Mouse (Mus musculus): ENCODE measurements around the gene Gm11938. TPM values are rescaled to one million over a fixed set of nuclear protein-coding genes. Genes with fewer than 3 reads are reported as not detected.

Gm11938 gene
- polyA plus RNA-seq, 2 experiments: not detected

- Histone ChIP-seq H3K9ac (ENCODE audit: low read depth, low read length, severe bottlenecking) (no peak overlapping the region), H3K27me3 (ENCODE audit: control insufficient read depth, insufficient read depth, low read length) (no peaks in the 10 kb centered on the region), H3K36me3 (ENCODE audit: control insufficient read depth, insufficient read depth, low read length) (no peaks in the 10 kb centered on the region), H3K4me2 (replicated peaks; ENCODE audit: low read depth, low read length, severe bottlenecking) (0 out of 2 replicates have a peak overlapping the region, but pooled peaks have one; percentile 4), H3K27ac (replicated peaks; ENCODE audit: low read depth, low read length) (no peak overlapping the region), H3K4me1 (ENCODE audit: control insufficient read depth, insufficient read depth, low read length) (no peaks in the 10 kb centered on the region), H3K9me3 (ENCODE audit: control insufficient read depth, low read length) (no peaks in the 10 kb centered on the region), H3K4me3 (replicated peaks; ENCODE audit: low read length) (no peak overlapping the region)
- ATAC-seq (ENCODE audit: low FRiP score, low read depth): no peak
- 1% methylated on average over 7 of the region's 7 CpGs for WGBS
- peak; percentile 72 for DNase-seq (ENCODE audit: low spot score)
- no peak for TF ChIP-seq POLR2A (IDR thresholded peaks at IDR 0.05; ENCODE audit: borderline replicate concordance, extremely low read depth, insufficient read depth, insufficient read length)
Measured at GRCm38 (mm10) chr11:99574106-99574505, 29.0 kb downstream of the Gm11938 start.

GRCm38 (mm10) chr11:99573164-99573563 lies 29.9 kb downstream of the Gm11938 start:
- no peak for TF ChIP-seq POLR2A (IDR thresholded peaks at IDR 0.05; ENCODE audit: borderline replicate concordance, extremely low read depth, insufficient read depth, insufficient read length)
- ATAC-seq (ENCODE audit: low FRiP score, low read depth): no peak
- 71% methylated on average over 4 of the region's 4 CpGs for WGBS

GRCm38 (mm10) chr11:99566530-99566929 lies 36.6 kb downstream of the Gm11938 start, which contains the start of gene Krtap3-1:
TSS of gene Krtap3-1 (minus strand) at chr11:99566630.
- Histone ChIP-seq H3K9me3 (ENCODE audit: control insufficient read depth, low read length) (no peaks in the 10 kb centered on the region), H3K27me3 (ENCODE audit: control insufficient read depth, insufficient read depth, low read length) (no peaks in the 10 kb centered on the region), H3K27ac (replicated peaks; ENCODE audit: low read depth, low read length) (no peak within 1 kb of the TSS), H3K4me3 (replicated peaks; ENCODE audit: low read length) (no peak within 1 kb of the TSS), H3K4me2 (replicated peaks; ENCODE audit: low read depth, low read length, severe bottlenecking) (no peak within 1 kb of the TSS), H3K9ac (ENCODE audit: low read depth, low read length, severe bottlenecking) (no peak within 1 kb of the TSS), H3K36me3 (ENCODE audit: control insufficient read depth, insufficient read depth, low read length) (no peaks in the 10 kb centered on the region), H3K4me1 (ENCODE audit: control insufficient read depth, insufficient read depth, low read length) (no peaks in the 10 kb centered on the region)
- no peak for DNase-seq (ENCODE audit: low spot score)
- ATAC-seq (ENCODE audit: low FRiP score, low read depth): no peak
- WGBS: 62% methylated on average over 7 of the region's 7 CpGs
- no peak for TF ChIP-seq POLR2A (IDR thresholded peaks at IDR 0.05; ENCODE audit: borderline replicate concordance, extremely low read depth, insufficient read depth, insufficient read length)

More at GRCm38 (mm10) chr11:99573164-99573563, 29.9 kb downstream of the Gm11938 start:
- Histone ChIP-seq H3K4me2 (replicated peaks; ENCODE audit: low read depth, low read length, severe bottlenecking) (no peak overlapping the region), H3K4me1 (ENCODE audit: control insufficient read depth, insufficient read depth, low read length) (no peaks in the 10 kb centered on the region), H3K27ac (replicated peaks; ENCODE audit: low read depth, low read length) (no peak overlapping the region), H3K36me3 (ENCODE audit: control insufficient read depth, insufficient read depth, low read length) (no peaks in the 10 kb centered on the region), H3K9me3 (ENCODE audit: control insufficient read depth, low read length) (no peaks in the 10 kb centered on the region), H3K4me3 (replicated peaks; ENCODE audit: low read length) (no peak overlapping the region), H3K9ac (ENCODE audit: low read depth, low read length, severe bottlenecking) (no peak overlapping the region), H3K27me3 (ENCODE audit: control insufficient read depth, insufficient read depth, low read length) (no peaks in the 10 kb centered on the region)
- no peak for DNase-seq (ENCODE audit: low spot score)

GRCm38 (mm10) chr11:99562580-99562979 lies 40.5 kb downstream of the Gm11938 start:
- no peak overlapping the region for H3K9ac ChIP-seq (ENCODE audit: low read depth, low read length, severe bottlenecking)
- H3K9me3 ChIP-seq (ENCODE audit: control insufficient read depth, low read length): no peaks in the 10 kb centered on the region
- no peaks in the 10 kb centered on the region for H3K4me1 ChIP-seq (ENCODE audit: control insufficient read depth, insufficient read depth, low read length)
- H3K27ac ChIP-seq (replicated peaks; ENCODE audit: low read depth, low read length): no peak overlapping the region
- TF ChIP-seq POLR2A (IDR thresholded peaks at IDR 0.05; ENCODE audit: borderline replicate concordance, extremely low read depth, insufficient read depth, insufficient read length): no peak
- no peaks in the 10 kb centered on the region for H3K27me3 ChIP-seq (ENCODE audit: control insufficient read depth, insufficient read depth, low read length)
- no peak overlapping the region for H3K4me3 ChIP-seq (replicated peaks; ENCODE audit: low read length)
- H3K36me3 ChIP-seq (ENCODE audit: control insufficient read depth, insufficient read depth, low read length): no peaks in the 10 kb centered on the region
- WGBS: 87% methylated on average over 6 of the region's 6 CpGs
- ATAC-seq (ENCODE audit: low FRiP score, low read depth) (no peak), DNase-seq (ENCODE audit: low spot score) (no peak)
- H3K4me2 ChIP-seq (replicated peaks; ENCODE audit: low read depth, low read length, severe bottlenecking): no peak overlapping the region

GRCm38 (mm10) chr11:99559366-99559765 lies 43.7 kb downstream of the Gm11938 start, which contains the start of gene Gm11939:
TSS of gene Gm11939 (minus strand) at chr11:99559466.
- no peak within 1 kb of the TSS for H3K4me2 ChIP-seq (replicated peaks; ENCODE audit: low read depth, low read length, severe bottlenecking)
- no peaks in the 10 kb centered on the region for H3K36me3 ChIP-seq (ENCODE audit: control insufficient read depth, insufficient read depth, low read length)
- WGBS: 89% methylated on average over 9 of the region's 9 CpGs
- H3K9ac ChIP-seq (ENCODE audit: low read depth, low read length, severe bottlenecking): no peak within 1 kb of the TSS
- H3K4me1 ChIP-seq (ENCODE audit: control insufficient read depth, insufficient read depth, low read length): no peaks in the 10 kb centered on the region
- ATAC-seq (ENCODE audit: low FRiP score, low read depth) (no peak), DNase-seq (ENCODE audit: low spot score) (no peak)
- no peak within 1 kb of the TSS for H3K27ac ChIP-seq (replicated peaks; ENCODE audit: low read depth, low read length)
- no peaks in the 10 kb centered on the region for H3K27me3 ChIP-seq (ENCODE audit: control insufficient read depth, insufficient read depth, low read length)
- TF ChIP-seq POLR2A (IDR thresholded peaks at IDR 0.05; ENCODE audit: borderline replicate concordance, extremely low read depth, insufficient read depth, insufficient read length): no peak
- H3K4me3 ChIP-seq (replicated peaks; ENCODE audit: low read length): no peak within 1 kb of the TSS
- H3K9me3 ChIP-seq (ENCODE audit: control insufficient read depth, low read length): no peaks in the 10 kb centered on the region
